Mouse (Mus musculus) right cerebral cortex, postnatal 25 days (tissue): ENCODE measurements around the gene Mrps26.
A peak's percentile ranks its signal among the peaks of the same experiment; 100 is the strongest.
"Not testable (repeated sequence)": the region's sequence is repeated elsewhere in the genome, so short reads cannot be mapped to it uniquely, and the experiment has no call there.

Source experiments
- DNase-seq: peaks from one replicate; pipeline ENCODE4 v3.0.0; 2022

Gene Mrps26

DNA sequence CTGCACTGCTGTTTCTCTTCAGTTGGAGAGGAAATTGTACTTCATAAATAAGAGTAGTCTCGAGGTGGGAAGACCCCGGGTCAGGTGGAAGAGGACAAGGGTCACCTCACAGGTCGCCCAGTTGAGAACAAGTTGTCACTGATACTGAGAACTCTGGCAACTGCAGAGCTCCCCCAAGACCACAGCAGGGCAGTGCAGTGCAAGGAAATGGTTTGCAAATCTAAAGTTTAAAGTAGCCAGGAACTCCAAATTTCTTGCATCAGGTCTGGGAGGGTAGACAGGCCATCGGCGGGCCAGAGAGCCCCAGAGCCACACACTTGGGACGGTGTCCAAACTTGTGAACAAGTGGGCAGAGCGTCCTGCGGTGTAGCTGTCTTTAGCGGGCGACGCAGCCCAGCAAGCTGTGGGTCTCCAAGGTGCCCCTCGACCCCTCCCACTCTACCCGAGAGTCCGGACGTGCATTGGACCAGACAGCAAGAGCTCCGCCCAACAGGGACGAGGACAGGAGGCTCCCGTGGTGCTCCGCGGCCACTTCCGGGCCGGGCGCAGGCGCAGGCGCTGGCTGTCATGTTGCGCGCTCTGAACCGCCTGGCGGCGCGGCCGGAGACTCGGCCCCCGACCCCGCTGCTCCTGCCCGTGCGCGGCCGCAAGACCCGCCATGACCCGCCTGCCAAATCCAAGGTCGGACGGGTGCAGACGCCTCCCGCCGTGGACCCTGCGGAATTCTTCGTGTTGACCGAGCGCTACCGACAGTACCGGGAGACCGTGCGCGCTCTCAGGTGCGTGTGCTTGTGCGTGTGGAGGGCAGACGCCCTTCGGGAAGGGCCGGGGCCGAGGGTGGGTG lies at the start of gene Mrps26:
Gene Mrps26 (plus strand): TSS at position 531 of the 844 bp plus-strand sequence.
- DNase-seq: peak; percentile 94

DNA sequence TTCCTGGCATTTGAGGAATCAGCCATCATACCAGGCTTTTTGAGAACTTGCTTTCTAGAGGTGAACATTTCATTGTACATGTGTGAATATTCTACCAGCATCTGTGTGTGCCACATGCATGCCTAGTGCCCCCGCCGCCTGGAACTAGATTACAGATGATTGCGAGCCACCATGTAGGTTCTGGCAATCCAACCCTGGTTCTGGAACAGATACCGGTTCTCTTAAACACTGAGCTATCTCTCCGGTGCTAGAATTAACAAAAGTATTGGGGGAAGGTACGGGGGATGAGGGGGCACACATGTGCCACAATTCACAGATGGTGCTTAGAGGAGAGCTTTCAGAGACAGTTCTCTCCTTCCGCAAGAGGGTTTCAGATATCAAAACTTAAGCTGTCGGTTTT lies 49.6 kb upstream of the Mrps26 start:
- DNase-seq: no peak

DNA sequence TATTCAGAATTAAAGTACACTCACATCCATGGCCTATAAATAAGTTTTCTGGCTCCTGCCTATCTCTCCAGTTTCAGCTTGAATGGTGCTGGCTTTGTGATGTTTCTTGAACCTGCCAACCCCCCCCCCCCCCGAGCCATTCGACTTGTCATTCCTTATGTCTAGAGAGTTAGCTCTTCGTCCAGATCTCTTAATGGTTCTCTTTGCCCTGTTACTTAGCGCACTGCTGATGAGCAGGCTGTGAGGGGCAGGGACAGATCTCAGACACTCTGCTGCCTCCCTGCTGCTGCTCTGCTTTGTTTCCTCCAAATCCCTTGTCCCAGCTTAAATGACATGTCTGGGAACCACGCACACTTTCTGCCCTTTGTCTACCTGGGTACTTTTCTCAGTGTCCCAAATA lies 47.8 kb upstream of the Mrps26 start:
- DNase-seq: no peak

DNA sequence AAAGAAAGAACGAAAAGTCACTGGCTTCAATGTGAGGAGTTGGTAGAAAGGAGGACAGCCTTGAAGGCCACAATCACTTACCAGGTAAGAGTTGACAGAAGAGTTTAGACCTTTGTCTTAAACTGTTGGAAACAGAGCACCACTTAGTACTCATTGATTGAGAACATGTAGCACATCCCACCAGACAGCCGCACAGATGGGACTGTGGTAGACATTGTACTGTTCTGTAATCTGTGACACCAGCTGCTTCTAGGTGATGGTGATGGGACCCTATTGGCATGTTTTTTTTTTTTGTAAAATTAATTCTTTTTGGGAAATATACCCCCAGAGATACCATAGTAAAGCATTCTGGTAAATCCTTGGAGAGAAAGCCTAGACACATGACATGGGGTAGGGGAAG lies 41.6 kb upstream of the Mrps26 start:
- no peak for DNase-seq

DNA sequence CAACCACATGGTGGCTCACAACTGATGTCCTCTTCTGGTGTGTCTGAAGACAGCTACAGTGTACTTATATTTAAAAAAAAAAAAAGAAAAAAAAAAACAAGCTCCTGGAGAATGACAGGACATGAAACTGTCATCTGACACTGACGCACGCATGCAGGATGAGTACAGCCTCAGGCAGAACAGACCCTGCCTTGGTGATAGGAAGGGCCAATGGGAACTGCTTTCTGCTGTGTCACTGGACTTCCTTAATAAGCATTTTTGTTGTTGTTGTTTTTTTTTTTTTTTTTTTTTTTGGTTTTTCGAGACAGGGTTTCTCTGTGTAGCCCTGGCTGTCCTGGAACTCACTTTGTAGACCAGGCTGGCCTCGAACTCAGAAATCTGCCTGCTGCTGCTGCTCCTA lies 38.1 kb upstream of the Mrps26 start:
- DNase-seq: not testable (repeated sequence)

DNA sequence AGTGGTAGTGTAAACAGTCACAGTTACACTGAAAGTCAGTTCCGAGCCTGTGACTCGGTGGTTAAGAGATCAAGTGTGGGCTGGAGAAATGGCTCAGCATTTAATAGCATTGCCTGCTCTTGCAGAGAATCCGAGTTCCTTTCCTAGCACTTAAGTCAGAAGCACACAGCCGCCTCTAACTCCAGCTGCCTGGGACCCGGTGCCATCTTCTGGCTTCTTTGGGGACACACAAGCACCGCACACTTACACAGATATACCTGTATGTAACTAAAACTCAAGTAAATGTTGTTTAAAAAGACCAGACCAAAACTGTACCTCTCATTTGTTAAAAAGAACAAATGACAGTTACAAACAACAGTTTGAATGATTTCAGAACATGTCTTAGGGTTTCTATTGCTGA lies 35.1 kb upstream of the Mrps26 start:
- DNase-seq: no peak

DNA sequence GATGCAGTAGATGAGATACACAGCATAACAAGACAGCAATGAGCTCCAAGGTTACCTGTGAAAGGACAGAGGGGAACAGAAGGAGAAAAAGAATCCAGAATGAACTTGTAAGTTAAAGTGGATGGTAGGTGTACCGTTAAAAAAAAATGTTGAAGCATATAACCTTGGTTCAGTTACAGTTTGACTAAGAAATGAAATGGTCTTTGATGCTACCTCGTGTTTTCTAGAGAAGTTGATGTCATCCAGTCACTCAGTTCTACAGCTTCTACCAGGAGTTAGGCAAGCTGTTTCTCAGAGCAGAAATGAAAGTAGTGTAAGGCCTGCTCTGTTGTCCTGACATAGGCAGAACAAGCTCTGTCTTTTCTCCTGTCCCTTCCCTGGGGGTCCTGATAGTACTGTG lies 34.3 kb upstream of the Mrps26 start:
- DNase-seq: no peak

DNA sequence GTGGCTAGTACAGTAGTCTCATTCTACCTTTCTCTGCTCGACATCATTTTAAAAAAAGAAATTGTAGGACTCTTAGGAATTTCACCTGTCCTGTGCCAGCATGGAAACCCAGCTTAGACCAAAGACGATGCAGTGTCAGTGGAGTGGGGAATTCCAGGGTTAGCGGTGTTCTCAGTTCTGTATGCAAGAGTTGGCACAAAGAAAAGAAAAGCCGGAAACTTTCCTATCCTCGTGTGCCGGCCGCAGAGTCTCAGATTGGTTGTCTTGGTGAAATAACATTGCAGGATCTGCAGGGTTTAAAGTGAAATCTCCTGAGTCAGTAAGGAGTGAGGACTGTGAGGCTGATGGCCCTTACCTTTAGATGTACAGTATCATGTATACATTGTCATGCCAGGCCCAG lies 33.6 kb upstream of the Mrps26 start:
- no peak for DNase-seq

DNA sequence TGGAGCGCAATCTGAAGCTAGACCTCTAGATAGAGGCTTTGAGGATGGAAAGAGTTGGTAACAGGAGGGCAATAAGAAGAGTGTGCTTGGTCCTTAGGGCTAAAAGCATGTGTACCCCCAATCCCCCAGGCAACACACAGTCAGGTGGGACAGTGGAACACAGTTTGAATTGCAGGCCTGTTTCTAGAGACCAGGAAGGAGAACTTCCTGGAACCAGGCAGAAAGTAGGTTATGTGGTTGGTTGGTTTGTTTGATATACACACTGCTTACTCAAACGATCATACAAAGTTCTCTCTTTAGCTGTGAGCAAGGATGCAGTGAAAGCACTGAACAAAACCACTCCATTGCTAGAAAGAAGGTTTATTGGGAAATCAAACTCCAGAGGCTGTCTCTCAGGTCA lies 31.3 kb upstream of the Mrps26 start:
- DNase-seq: no peak

DNA sequence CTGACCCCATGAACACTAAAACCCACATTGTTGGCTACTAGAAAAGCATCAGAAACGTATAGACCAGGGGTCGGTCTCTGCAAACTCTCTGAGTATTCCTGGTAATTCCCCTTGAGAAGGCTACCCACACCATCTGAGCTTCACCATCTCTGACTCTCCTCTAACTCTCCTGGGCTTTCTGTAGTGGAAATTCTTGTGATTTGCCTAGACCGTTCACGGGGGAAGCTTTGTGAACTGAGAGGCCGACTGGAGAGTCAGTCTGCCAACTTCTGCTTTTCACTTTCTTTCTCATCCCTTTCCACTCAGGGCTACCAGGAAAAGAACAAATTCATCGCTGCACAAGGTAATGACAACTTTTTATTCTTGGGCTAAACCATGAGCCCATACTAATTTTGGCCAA lies 28.5 kb upstream of the Mrps26 start:
- no peak for DNase-seq

DNA sequence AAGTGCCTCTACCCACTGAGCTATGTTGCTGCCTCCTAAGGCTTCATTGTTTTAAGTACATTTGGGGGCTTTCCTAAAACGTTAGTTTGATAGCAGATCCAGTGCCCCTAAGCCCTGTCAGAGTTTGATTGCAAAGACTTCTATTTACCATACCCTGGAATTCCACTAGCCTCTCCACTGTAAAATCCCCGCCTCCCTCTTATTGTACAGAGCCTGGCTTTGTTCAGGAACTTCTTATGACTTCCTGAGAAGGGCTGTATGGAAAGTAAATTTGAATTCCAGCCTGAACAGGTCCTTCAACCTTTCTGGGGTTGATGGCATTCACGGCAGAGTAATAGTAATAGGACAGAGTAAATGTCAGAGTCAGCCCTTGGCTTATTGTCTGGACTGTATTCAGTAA lies 26.7 kb upstream of the Mrps26 start:
- DNase-seq: no peak

DNA sequence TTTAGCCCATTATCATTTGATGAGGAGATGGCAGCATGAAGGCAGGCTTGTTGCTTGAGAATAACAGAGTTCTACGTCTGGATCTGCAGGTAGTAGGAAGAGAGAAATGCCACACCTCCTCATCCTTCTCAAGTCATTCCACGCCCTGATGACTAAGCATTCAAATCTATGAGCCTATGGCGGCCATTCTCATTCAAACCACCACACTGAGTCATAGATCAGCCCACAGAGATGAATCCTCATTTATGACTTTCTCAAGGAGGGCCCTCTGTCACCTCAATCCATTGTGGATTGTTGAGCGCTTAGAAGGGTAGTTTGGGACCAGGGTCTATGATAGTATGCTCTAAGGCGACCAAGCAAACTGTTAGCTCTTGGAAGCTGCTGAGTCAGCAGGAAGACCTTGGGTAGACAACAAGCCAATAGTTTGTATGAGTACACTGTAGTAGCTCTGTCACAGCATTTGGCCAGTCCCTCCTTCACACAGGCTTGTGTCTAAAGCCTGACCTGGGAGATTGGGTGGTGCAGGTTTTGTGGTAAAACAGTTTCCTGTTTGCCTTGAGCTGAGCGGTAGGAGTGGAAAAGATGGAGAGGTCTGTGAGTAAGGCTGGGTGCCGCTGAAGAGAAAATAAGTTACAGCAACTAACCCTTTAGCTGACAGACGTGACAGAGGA lies 24.5 kb upstream of the Mrps26 start:
- DNase-seq: no peak

DNA sequence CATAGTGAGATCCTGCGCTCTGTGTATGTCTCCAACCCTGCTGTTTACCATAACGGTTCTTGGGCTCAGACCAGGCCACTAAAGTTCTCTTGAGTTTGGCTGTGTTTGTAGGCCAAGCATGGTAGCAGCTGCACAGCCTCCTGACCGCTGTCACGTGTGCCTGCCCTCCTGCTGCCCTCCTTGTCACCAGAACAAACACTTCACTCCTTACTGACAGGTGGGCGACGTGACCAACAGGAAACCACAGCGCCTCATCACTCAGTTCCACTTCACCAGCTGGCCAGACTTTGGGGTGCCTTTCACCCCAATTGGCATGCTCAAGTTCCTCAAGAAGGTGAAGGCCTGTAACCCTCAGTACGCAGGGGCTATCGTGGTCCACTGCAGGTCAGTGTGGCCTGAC lies 23.3 kb upstream of the Mrps26 start:
- no peak for DNase-seq

DNA sequence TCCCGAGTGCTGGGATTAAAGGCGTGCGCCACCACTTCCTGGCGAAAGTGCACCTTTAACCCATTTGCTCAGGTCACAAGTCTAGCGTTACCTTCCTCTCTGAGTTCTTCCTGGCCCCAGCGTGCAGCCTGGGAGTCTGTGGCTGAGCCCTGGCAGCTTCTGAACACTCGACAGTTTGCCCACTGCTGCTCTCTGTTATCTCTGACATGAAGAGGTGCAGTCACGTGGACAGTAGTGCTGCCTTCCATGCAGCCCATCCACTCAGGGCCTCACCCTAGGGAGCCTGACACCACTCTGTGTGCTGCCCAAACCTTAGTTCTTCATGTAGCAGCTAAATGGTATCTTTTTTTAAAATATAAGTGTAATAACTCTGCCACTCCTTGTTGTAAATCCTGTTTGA lies 16.6 kb upstream of the Mrps26 start:
- no peak for DNase-seq

DNA sequence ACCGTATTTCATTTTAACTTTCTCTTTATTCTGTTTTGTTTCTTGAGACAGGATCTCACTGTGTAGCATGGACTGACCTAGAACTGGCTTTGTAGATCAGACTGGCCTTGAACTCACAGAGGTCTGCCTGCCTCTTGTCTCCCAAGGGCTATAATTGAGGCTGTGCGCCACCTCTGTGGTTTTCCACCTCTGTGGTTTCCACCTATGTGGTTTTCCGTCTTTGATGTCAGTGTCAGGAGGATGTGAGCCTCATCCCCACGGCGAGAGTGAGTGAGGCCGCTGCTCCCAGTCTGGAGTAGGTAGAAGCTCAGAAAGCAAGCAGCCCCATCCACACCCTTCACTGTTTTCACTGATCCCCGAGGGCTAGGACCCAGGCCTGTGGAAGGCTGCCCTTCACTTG lies 8.7 kb upstream of the Mrps26 start:
- DNase-seq: no peak

DNA sequence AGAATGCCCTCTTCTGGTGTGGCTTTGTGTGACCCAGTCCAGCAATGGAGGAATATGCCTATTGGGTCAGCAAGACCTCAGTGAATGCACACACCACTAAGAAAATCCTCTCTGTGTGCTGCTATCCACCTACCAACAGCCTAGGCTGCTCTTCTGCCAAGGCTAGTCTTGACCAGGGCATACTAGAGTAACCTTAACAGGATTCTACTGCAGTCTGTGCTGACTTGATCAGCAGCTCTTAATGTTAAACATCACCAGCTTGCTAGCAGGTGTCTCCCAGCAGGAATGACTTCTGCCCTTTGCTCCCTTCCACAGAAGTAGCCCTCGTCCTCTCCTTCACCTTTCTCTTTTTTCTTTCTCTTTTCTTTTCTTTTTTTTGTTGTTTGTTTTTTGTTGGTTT lies 7.2 kb upstream of the Mrps26 start:
- DNase-seq: no peak

DNA sequence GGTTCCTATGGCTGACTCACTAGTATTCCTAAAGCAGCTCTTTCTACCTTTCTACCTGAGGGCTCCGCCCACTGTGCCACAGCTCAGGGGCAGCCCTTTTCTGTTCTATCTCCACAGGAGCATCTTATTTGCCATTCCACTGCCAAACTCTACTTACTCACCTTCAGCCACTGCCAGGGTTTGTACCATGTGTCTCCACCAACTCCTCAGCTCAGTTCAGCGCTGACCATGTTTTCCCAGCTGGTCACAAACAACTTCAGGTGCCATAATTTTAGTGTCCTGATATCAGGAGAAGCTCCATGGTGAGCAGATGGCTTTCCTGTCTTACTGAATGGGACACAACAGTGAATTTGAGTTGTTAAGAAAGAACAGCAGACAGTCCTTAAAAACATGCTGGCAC lies 6.1 kb upstream of the Mrps26 start:
- DNase-seq: no peak

DNA sequence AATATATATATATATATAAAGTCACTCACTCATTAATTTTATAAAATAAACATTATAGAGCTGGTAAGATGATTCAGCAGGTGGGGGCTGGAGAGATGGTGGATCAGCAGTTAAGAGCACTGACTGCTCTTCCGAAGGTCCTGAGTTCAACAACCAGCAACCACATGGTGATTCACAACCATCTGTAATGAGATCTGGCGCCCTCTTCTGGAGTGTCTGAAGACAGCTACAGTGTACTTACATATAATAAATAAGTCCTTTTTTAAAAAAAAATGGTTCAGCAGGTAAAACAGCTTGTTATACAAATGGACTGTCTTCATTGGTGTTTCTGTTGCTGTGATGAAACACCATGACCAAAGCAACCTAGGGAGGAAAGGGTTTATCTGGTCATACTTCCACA lies 5.5 kb upstream of the Mrps26 start:
- DNase-seq: no peak

DNA sequence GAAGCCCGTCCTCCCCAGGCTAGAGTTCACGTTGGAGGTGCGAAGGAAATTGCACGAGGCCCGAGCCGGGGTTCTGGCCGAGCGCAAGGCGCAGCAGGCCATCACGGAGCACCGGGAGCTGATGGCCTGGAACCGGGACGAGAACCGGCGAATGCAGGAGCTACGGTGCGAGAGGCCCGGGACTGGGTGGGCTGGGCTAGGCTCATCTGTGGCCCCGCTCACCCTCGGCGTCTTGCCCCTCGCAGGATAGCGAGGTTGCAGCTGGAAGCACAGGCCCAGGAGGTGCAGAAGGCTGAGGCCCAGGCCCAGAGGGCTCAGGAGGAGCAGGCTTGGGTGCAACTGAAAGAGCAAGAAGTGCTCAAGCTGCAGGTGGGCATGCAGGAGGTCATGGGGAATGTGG lies 521 bp downstream of the Mrps26 start:
- DNase-seq: peak; percentile 37

DNA sequence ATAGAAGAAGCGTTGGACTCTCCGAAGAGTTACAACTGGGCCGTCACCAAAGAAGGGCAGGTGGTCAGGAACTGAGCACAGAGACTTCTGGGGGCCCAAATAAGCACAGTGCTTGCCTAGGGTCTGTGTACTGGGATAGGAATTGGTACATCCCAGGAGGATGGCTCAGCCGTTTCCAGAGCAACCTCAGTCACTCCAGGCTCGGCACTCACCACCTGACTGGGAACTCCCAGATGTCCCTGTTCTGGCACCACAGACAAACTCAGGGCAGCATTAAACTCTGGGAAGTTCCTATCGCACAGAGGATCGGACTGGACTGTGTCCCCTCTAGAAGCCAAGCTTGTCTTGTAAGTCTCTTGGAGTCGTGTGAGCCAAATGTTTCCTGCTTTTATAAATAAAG lies 1.4 kb downstream of the Mrps26 start:
- DNase-seq: no peak

DNA sequence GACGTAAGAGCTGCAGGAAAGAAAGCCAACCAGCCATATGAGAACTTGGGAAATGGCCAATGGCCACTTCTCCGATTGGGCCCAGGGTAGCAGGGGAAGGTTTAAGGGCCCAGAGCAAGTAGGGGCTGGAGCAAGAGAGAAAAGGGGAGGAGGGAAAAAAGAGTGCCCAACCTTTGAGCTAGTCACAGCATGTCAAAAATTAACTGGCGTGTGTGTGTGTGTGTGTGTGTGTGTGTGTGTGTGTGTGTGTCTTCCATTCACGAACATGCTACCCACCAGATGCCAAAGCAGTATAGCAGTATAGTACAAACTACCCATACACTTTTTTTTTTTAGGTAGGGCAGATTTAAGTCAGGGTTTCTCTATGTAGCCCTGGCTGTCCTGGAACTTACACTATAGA lies 5.4 kb downstream of the Mrps26 start:
- no peak for DNase-seq

DNA sequence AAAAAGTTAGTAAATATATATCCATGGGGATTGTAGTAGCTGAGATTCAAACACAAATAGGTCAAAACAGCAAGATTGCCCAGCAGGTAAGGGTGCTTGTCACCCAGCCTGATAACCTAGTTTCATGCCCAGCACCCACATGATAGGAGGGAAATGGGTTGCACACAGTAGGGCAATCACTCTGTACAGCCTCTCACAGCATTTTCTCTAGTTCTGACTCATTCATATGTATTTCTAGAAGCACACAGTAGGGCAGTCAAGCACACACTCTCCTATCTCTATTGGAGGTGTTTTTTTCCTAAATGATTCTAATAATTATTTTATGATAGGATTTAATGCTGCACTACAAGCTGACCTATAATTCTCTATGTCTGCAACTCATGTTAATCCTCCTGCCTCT lies 6.4 kb downstream of the Mrps26 start:
- no peak for DNase-seq

DNA sequence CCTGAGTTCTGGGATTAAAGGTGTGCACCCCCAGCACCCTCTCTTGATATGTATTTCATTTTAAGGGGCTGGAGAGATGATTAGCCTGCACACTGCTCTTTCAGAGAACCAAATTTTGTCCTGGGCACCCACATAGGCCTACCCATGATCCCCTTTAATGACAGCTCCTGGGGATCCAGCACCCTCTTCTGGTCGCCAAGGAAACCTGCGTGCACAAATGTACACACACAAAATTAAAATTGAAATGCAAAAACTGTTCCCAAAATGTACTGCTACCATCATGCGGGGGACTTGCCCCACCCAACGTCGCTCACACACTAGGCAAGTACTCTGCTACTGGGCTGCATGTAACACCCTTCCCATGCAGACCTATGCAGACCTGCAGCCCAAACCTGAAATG lies 11.4 kb downstream of the Mrps26 start:
- DNase-seq: no peak

DNA sequence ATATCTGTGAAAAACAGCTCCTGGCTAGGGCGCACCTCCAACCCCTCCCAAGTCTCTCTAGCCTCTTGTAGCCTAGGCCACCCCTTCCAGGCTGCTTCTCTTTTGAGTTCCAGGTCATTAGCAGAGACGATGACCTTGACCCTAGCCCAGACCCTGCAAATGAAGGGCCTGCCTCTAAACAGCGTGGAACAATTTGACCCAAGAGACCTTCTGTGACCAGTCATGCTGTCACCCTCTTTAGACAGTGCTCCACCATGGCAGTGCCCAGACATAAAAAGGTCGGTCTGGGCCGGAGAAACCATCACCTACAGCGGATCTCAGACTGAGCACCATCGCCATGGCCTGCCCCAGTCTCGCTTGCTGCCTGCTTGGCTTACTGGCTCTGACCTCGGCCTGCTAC lies 12.3 kb downstream of the Mrps26 start, which contains the start of gene Oxt:
Gene Oxt (plus strand): TSS at position 301 of the 400 bp plus-strand sequence.
- DNase-seq: no peak

DNA sequence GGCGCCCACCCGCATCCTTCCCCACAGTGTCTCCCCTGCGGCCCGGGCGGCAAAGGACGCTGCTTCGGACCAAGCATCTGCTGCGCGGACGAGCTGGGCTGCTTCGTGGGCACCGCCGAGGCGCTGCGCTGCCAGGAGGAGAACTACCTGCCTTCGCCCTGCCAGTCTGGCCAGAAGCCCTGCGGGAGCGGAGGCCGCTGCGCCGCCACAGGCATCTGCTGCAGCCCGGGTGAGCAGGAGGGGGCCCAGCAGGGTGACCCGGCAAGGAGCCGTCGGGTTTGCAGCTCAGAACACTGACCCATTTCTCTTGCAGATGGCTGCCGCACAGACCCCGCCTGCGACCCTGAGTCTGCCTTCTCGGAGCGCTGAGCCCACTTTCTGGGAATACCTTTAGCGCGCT lies 13.0 kb downstream of the Mrps26 start:
- DNase-seq: not testable (repeated sequence)
